Mouse (Mus musculus) heart, embryonic 10.5 days (tissue): ENCODE measurements around the gene Arhgap9. TPM values are rescaled to one million over a fixed set of nuclear protein-coding genes. Genes with fewer than 3 reads are reported as not detected.

Experiments used
- DNase-seq: peaks from one replicate; pipeline ENCODE4 v3.0.0-alpha.2; 2017; ENCODE audit warnings: low spot score
- H3K27ac ChIP-seq: fragments of 300-500 bp; sonication (generic); 2 replicates; pipeline ENCODE4 v1.5.1; 2016; ENCODE audit warnings: mild to moderate bottlenecking
- H3K27me3 ChIP-seq: fragments of 300-500 bp; sonication (generic); 2 replicates; pipeline ENCODE4 v1.6.1; 2016; ENCODE audit warnings: mild to moderate bottlenecking; ENCODE audit not compliant: poor library complexity, insufficient read depth, severe bottlenecking
- H3K36me3 ChIP-seq: fragments of 300-500 bp; sonication (generic); 2 replicates; pipeline ENCODE4 v1.6.1; 2016; ENCODE audit warnings: mild to moderate bottlenecking, moderate library complexity
- H3K4me1 ChIP-seq: fragments of 300-500 bp; sonication (generic); 2 replicates; pipeline ENCODE4 v1.6.1; 2016; ENCODE audit warnings: mild to moderate bottlenecking
- H3K4me3 ChIP-seq: fragments of 300-500 bp; sonication (generic); 2 replicates; pipeline ENCODE4 v1.5.1; 2016; ENCODE audit warnings: mild to moderate bottlenecking, moderate library complexity
- H3K9me3 ChIP-seq: fragments of 300-500 bp; sonication (generic); 2 replicates; pipeline ENCODE4 v1.6.1; 2016; ENCODE audit warnings: mild to moderate bottlenecking, moderate library complexity
- WGBS: fragments of 180-500 bp; shearing (Covaris S2); methylation state at CpG from one replicate; pipeline ENCODE4 v1.1.7; 2016; 5-methylcytosine and 5-hydroxymethylcytosine counted together
- polyA plus RNA-seq: library from polyadenylated mRNA; unstranded; fragments of >200 nt; fragmentation: Nextera tagmentation; extraction: Ambion mirVana; gene quantifications from 2 replicates; pipeline ENCODE4 v1.2.1, GENCODE M21; 2016

Gene Arhgap9
- polyA plus RNA-seq, 1 experiment from 2014 or later: 3.1 TPM

- 2% methylated on average over 3 of the region's 3 CpGs for WGBS
- Histone ChIP-seq H3K36me3 (peaks cover 49% of the 10 kb centered on the region), H3K4me3 (peak overlapping the region; percentile 75), H3K27me3 (no peaks in the 10 kb centered on the region), H3K27ac (peak overlapping the region; percentile 98), H3K9me3 (no peaks in the 10 kb centered on the region), H3K4me1 (peaks cover 57% of the 10 kb centered on the region)
- no peak for DNase-seq
Measured at GRCm38 (mm10) chr10:127287936-127288293, 33.8 kb upstream of the Arhgap9 start.

- peak overlapping the region; percentile 75 for H3K4me3 ChIP-seq
- H3K27me3 ChIP-seq: no peaks in the 10 kb centered on the region
- peaks cover 61% of the 10 kb centered on the region for H3K4me1 ChIP-seq
- H3K27ac ChIP-seq: peak overlapping the region; percentile 98
- no peaks in the 10 kb centered on the region for H3K9me3 ChIP-seq
- under 1% methylated on average over 14 of the region's 28 CpGs for WGBS
- peaks cover 48% of the 10 kb centered on the region for H3K36me3 ChIP-seq
- DNase-seq: peak; percentile 94
Measured at GRCm38 (mm10) chr10:127288328-127288799, 33.4 kb upstream of the Arhgap9 start.

- peaks cover 48% of the 10 kb centered on the region for H3K36me3 ChIP-seq
- WGBS: under 1% methylated on average over 38 of the region's 65 CpGs
Measured at GRCm38 (mm10) chr10:127288800-127289572, 32.8 kb upstream of the Arhgap9 start, which contains the start of gene Mbd6. Gene Mbd6, minus strand, starts transcription at chr10:127289018.

GRCm38 (mm10) chr10:127289573-127290191, 32.1 kb upstream of the Arhgap9 start:
- peak; percentile 84 for DNase-seq
- H3K27me3 ChIP-seq: no peaks in the 10 kb centered on the region
- H3K36me3 ChIP-seq: peaks cover 48% of the 10 kb centered on the region
- peak overlapping the region; percentile 75 for H3K4me3 ChIP-seq
- WGBS: 2% methylated on average over 15 of the region's 15 CpGs
- peak overlapping the region; percentile 98 for H3K27ac ChIP-seq
- no peaks in the 10 kb centered on the region for H3K9me3 ChIP-seq
- peaks cover 66% of the 10 kb centered on the region for H3K4me1 ChIP-seq

More at GRCm38 (mm10) chr10:127288800-127289572, 32.8 kb upstream of the Arhgap9 start, which contains the start of gene Mbd6:
- no peaks in the 10 kb centered on the region for H3K27me3 ChIP-seq
- peak; percentile 97 for DNase-seq
- peak within 1 kb of the TSS; percentile 98 for H3K27ac ChIP-seq
- H3K4me3 ChIP-seq: peak within 1 kb of the TSS; percentile 75
- no peaks in the 10 kb centered on the region for H3K9me3 ChIP-seq
- peaks cover 66% of the 10 kb centered on the region for H3K4me1 ChIP-seq

- Histone ChIP-seq H3K27ac (peak overlapping the region; percentile 98), H3K27me3 (no peaks in the 10 kb centered on the region), H3K4me3 (peak overlapping the region; percentile 75), H3K36me3 (peaks cover 48% of the 10 kb centered on the region), H3K4me1 (peaks cover 59% of the 10 kb centered on the region), H3K9me3 (no peaks in the 10 kb centered on the region)
- under 1% methylated on average over 35 of the region's 47 CpGs for WGBS
- peak; percentile 100 for DNase-seq
Measured at GRCm38 (mm10) chr10:127290307-127290929, 31.3 kb upstream of the Arhgap9 start.

- peak; percentile 88 for DNase-seq
- 2% methylated on average over 19 of the region's 19 CpGs for WGBS
Measured at GRCm38 (mm10) chr10:127290930-127291880, 30.6 kb upstream of the Arhgap9 start.

GRCm38 (mm10) chr10:127291881-127292638, 29.7 kb upstream of the Arhgap9 start:
- Histone ChIP-seq H3K4me3 (peak overlapping the region; percentile 75), H3K9me3 (no peaks in the 10 kb centered on the region), H3K36me3 (peaks cover 48% of the 10 kb centered on the region), H3K4me1 (peaks cover 58% of the 10 kb centered on the region), H3K27ac (peak overlapping the region; percentile 98), H3K27me3 (no peaks in the 10 kb centered on the region)
- 10% methylated on average over 5 of the region's 5 CpGs for WGBS
- DNase-seq: peak; percentile 86

More at GRCm38 (mm10) chr10:127290930-127291880, 30.6 kb upstream of the Arhgap9 start:
- peaks cover 48% of the 10 kb centered on the region for H3K36me3 ChIP-seq
- H3K4me3 ChIP-seq: peak overlapping the region; percentile 75
- peak overlapping the region; percentile 98 for H3K27ac ChIP-seq
- H3K9me3 ChIP-seq: no peaks in the 10 kb centered on the region
- H3K4me1 ChIP-seq: peaks cover 58% of the 10 kb centered on the region
- no peaks in the 10 kb centered on the region for H3K27me3 ChIP-seq

GRCm38 (mm10) chr10:127292987-127293538, 28.7 kb upstream of the Arhgap9 start:
- Histone ChIP-seq H3K36me3 (peaks cover 53% of the 10 kb centered on the region), H3K4me1 (peaks cover 55% of the 10 kb centered on the region), H3K9me3 (no peaks in the 10 kb centered on the region), H3K4me3 (peak overlapping the region; percentile 22; the same call in 1 of the 2 replicates), H3K27me3 (no peaks in the 10 kb centered on the region), H3K27ac (0 out of 2 replicates have a peak overlapping the region, but pooled peaks have one; percentile 36)
- DNase-seq: no peak
- 72% methylated on average over 6 of the region's 6 CpGs for WGBS

- no peak for DNase-seq
- Histone ChIP-seq H3K27me3 (no peaks in the 10 kb centered on the region), H3K9me3 (no peaks in the 10 kb centered on the region), H3K36me3 (peaks cover 56% of the 10 kb centered on the region), H3K4me1 (peaks cover 53% of the 10 kb centered on the region), H3K4me3 (0 out of 2 replicates have a peak overlapping the region, but pooled peaks have one; percentile 22), H3K27ac (0 out of 2 replicates have a peak overlapping the region, but pooled peaks have one; percentile 36)
- WGBS: 85% methylated on average over 3 of the region's 3 CpGs
Measured at GRCm38 (mm10) chr10:127293590-127294113, 28.1 kb upstream of the Arhgap9 start.

- no peak for DNase-seq
- WGBS: 85% methylated on average over 10 of the region's 10 CpGs
- Histone ChIP-seq H3K9me3 (no peaks in the 10 kb centered on the region), H3K4me3 (no peak overlapping the region), H3K36me3 (peaks cover 70% of the 10 kb centered on the region), H3K4me1 (peaks cover 47% of the 10 kb centered on the region), H3K27ac (no peak overlapping the region), H3K27me3 (no peaks in the 10 kb centered on the region)
Measured at GRCm38 (mm10) chr10:127294895-127295510, 26.8 kb upstream of the Arhgap9 start.
